Mouse (Mus musculus) lung, adult 2 months (tissue): ENCODE measurements around the gene Acot2. TPM values are rescaled to one million over a fixed set of nuclear protein-coding genes. Genes with fewer than 3 reads are reported as not detected.
A peak's percentile ranks its signal among the peaks of the same experiment; 100 is the strongest.
"Not testable (repeated sequence)": the region's sequence is repeated elsewhere in the genome, so short reads cannot be mapped to it uniquely, and the experiment has no call there.

Experiments used
- DNase-seq: peaks from one replicate; pipeline ENCODE4 v3.0.0; 2022
- H3K4me1 ChIP-seq: fragments of 200-500 bp; 2 replicates; pipeline ENCODE4 v1.6.1; 2011; ENCODE audit warnings: low read length; ENCODE audit not compliant: control insufficient read depth, insufficient read depth
- H3K4me3 ChIP-seq: fragments of 200-500 bp; replicated peaks from 2 replicates; pipeline ENCODE3; 2011; ENCODE audit warnings: low read depth, mild to moderate bottlenecking, control low read depth, low read length; ENCODE audit errors: extremely low read depth
- CTCF ChIP-seq: fragments of 200-500 bp; IDR thresholded peaks from 2 replicates; pipeline ENCODE4 v1.5.1; 2011; ENCODE audit warnings: mild to moderate bottlenecking, low read length, control low read depth; ENCODE audit not compliant: insufficient read depth
- POLR2A ChIP-seq: fragments of 200-500 bp; IDR thresholded peaks from 2 replicates; pipeline ENCODE4 v1.6.1; 2011; ENCODE audit warnings: low read depth, mild to moderate bottlenecking, control low read depth, low read length, borderline replicate concordance; ENCODE audit errors: extremely low read depth
- WGBS: fragments of 180-500 bp; shearing (Covaris S2); methylation state at CpG from one replicate; pipeline ENCODE4 v1.1.7; 2018; 5-methylcytosine and 5-hydroxymethylcytosine counted together
- polyA plus RNA-seq: library from polyadenylated mRNA; depleted of rRNA; stranded (reverse); fragments of >200 nt; gene quantifications from 2 replicates; pipeline ENCODE4 v1.2.3, GENCODE M21; 2012; rRNA removed

Gene Acot2
- polyA plus RNA-seq, 1 experiment, result 18.4 TPM

- 89% methylated on average over 4 of the region's 4 CpGs for WGBS
- DNase-seq, result no peak
- no peaks in the 10 kb centered on the region for H3K4me1 ChIP-seq
- no peak overlapping the region for H3K4me3 ChIP-seq
- TF ChIP-seq POLR2A, result no peak
- no peak for TF ChIP-seq CTCF
Measured at GRCm38 (mm10) chr12:84032854-84033253, 45.2 kb downstream of the Acot2 start.

GRCm38 (mm10) chr12:84033302-84033701 lies 45.6 kb downstream of the Acot2 start:
- not testable (repeated sequence) for H3K4me1 ChIP-seq, DNase-seq, H3K4me3 ChIP-seq
- 76% methylated on average over 2 of the region's 2 CpGs for WGBS

DNA sequence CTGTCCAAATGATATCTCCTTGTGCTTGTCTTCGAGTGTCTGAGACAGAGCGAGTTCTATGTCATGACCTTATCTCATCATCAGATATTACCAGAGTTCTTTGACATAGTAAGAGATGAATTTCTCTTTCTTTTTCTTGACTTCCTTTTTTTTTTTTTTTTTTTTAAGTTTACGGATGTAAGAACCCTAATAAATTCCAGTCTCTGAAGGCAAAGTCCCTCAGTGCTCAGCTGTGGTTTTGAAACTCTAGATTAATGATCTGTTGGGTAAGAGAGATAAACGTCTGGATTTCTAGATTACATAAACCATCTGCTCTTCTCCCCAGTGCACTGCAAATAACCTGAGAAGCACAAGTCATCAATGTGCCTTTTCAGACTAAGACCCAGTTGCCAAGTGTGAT lies 46.4 kb downstream of the Acot2 start:
- TF ChIP-seq POLR2A (no peak), CTCF (no peak)
- Histone ChIP-seq H3K4me3 (no peak overlapping the region), H3K4me1 (peaks cover 3% of the 10 kb centered on the region; the same call in 1 of the 2 replicates)
- 32% methylated on average over 4 of the region's 4 CpGs for WGBS
- DNase-seq, result no peak

- DNase-seq, result peak; percentile 25
- 5% methylated on average over 32 of the region's 32 CpGs for WGBS
- peak within 1 kb of the TSS; percentile 55 for H3K4me3 ChIP-seq
- not testable (repeated sequence) for H3K4me1 ChIP-seq
Measured at GRCm38 (mm10) chr12:84038241-84038640, 50.6 kb downstream of the Acot2 start, which contains the start of gene Acot4. Gene Acot4, plus strand, starts transcription at chr12:84038379.

GRCm38 (mm10) chr12:84038691-84039111 lies 51.0 kb downstream of the Acot2 start, which contains the start of gene Gm49366:
Gene Gm49366, plus strand, starts transcription at chr12:84038935.
- peak within 1 kb of the TSS; percentile 55 for H3K4me3 ChIP-seq
- DNase-seq, H3K4me1 ChIP-seq: not testable (repeated sequence)
- 5% methylated on average over 39 of the region's 39 CpGs for WGBS

- 78% methylated on average over 5 of the region's 5 CpGs for WGBS
- DNase-seq, result no peak
- TF ChIP-seq POLR2A (no peak), CTCF (no peak)
- Histone ChIP-seq H3K4me3 (no peak overlapping the region), H3K4me1 (peaks cover 3% of the 10 kb centered on the region; the same call in 1 of the 2 replicates)
Measured at GRCm38 (mm10) chr12:84042248-84042647, 54.6 kb downstream of the Acot2 start.

Other genes starting within 250 kb of the Acot2 start
- 1.8 and 2.0 TPM in 2 replicates for gene Papln, start 224.2 kb upstream of the Acot2 start, polyA plus RNA-seq
- 155 and 165 TPM in 2 replicates for gene Numb, start 65.9 kb upstream of the Acot2 start, polyA plus RNA-seq
- gene Riox1, start 37.3 kb upstream of the Acot2 start, polyA plus RNA-seq, result 19.1 and 29.8 TPM in 2 replicates
- 0.05 TPM in 1 of 2 replicates, not detected in the other for gene Heatr4, start 3.0 kb upstream of the Acot2 start, polyA plus RNA-seq
- 28.8 and 29.2 TPM in 2 replicates for gene Acot1, start 21.6 kb downstream of the Acot2 start, polyA plus RNA-seq
- 0.40 TPM in 2 replicates for gene Acot4, start 50.5 kb downstream of the Acot2 start, polyA plus RNA-seq
- gene Gm49366, start 51.1 kb downstream of the Acot2 start, polyA plus RNA-seq, result not detected in 2 replicates
- not detected in 2 replicates for gene Acot3, start 64.3 kb downstream of the Acot2 start, polyA plus RNA-seq
- gene Acot5, start 81.5 kb downstream of the Acot2 start, polyA plus RNA-seq, result not detected in 2 replicates
- gene Acot6, start 112.8 kb downstream of the Acot2 start, polyA plus RNA-seq, result 1.9 TPM in 2 replicates
- gene Dnal1, start 126.5 kb downstream of the Acot2 start, polyA plus RNA-seq, result 4.6 and 9.2 TPM in 2 replicates
- gene Pnma1, start 160.6 kb downstream of the Acot2 start, polyA plus RNA-seq, result 0.84 and 1.3 TPM in 2 replicates
- 26.5 and 29.5 TPM in 2 replicates for gene Elmsan1, start 231.0 kb downstream of the Acot2 start, polyA plus RNA-seq